27 mouse cellular contexts compared by ENCODE assay signal in genomic region chr8:30730366-30730765, GRCm38 (mm10).
DNase-seq lines count a peak whose midpoint lies in the region; ATAC-seq and TF ChIP-seq lines count a peak whose summit lies in the region.
"Had no signal": no experiment of that assay in that cellular context is flagged by ENCODE, and none has a peak within 500 bp of the region (broad histone marks: within the 10 kb centered on the region; RNA-seq: fewer than 3 reads in every experiment).

No protein-coding gene starts in this region.

- no peak overlapping the region for H3K27ac ChIP-seq in hindbrain, postnatal 0 days
- H3K27ac ChIP-seq in hindbrain, embryonic 14.5 days = no peak overlapping the region
- H3K27ac ChIP-seq: embryonic facial prominence, embryonic 13.5 days; forebrain, embryonic 13.5 days; gastrocnemius, adult 2 months; heart, embryonic 15.5 days; hindbrain, embryonic 15.5 days; liver, embryonic 13.5 days; midbrain, embryonic 12.5 days; neural tube, embryonic 15.5 days had no signal

- no peak overlapping the region for H3K4me3 ChIP-seq in hindbrain, postnatal 0 days (ENCODE audit: low read length)
- H3K4me3 ChIP-seq in hindbrain, embryonic 14.5 days (replicated peaks; ENCODE audit: low read length) = no peak overlapping the region
- H3K4me3 ChIP-seq: embryonic facial prominence, embryonic 13.5 days; erythroblast, embryonic 14.5 days; forebrain, embryonic 13.5 days; gastrocnemius, adult 2 months; heart, embryonic 15.5 days; hindbrain, embryonic 15.5 days; liver, embryonic 13.5 days; midbrain, embryonic 12.5 days; neural tube, embryonic 15.5 days had no signal

- no peaks in the 10 kb centered on the region for H3K9me3 ChIP-seq in hindbrain, postnatal 0 days (ENCODE audit: low read length)
- H3K9me3 ChIP-seq in hindbrain, embryonic 14.5 days (ENCODE audit: control insufficient read depth, low read length) = no peaks in the 10 kb centered on the region
- H3K9me3 ChIP-seq: embryonic facial prominence, embryonic 13.5 days; forebrain, embryonic 13.5 days; heart, embryonic 15.5 days; hindbrain, embryonic 15.5 days; liver, embryonic 13.5 days; midbrain, embryonic 12.5 days; neural tube, embryonic 15.5 days had no signal

- H3K9ac ChIP-seq in hindbrain, postnatal 0 days (replicated peaks; ENCODE audit: low read length) = no peak overlapping the region
- H3K9ac ChIP-seq in hindbrain, embryonic 14.5 days = no peak overlapping the region
- H3K9ac ChIP-seq: embryonic facial prominence, embryonic 13.5 days; forebrain, embryonic 13.5 days; heart, embryonic 15.5 days; hindbrain, embryonic 15.5 days; liver, embryonic 13.5 days; midbrain, embryonic 12.5 days; neural tube, embryonic 15.5 days had no signal

- DNase-seq in cerebellum, adult 11 months = no peak
- peak; percentile 24 for DNase-seq in hindbrain, postnatal 0 days (ENCODE audit: low spot score)
- DNase-seq in hindbrain, embryonic 14.5 days (ENCODE audit: low spot score) = no peak
- DNase-seq in layer of hippocampus, adult 18-20 months (ENCODE audit: low spot score in 2 of 2) = peak; percentile 61 to 90
- DNase-seq in layer of hippocampus, postnatal 36 days = peak; percentile 15 to 36
- no peak for DNase-seq in spleen, adult 18-20 months
- DNase-seq: adrenal gland, postnatal 14 days; cerebellum, adult 11-12 months; cerebellum, postnatal 14 days; gastrocnemius, adult 2 months; heart, postnatal 36 days; kidney, adult 9 months; kidney, postnatal 14 days; liver, embryonic 13.5 days; lung, adult 2 months; right cerebral cortex, postnatal 25 days; thymus, adult 18-20 months; thymus, postnatal 36 days had no signal

- TF ChIP-seq CTCF in hindbrain, postnatal 0 days (IDR thresholded peaks at IDR 0.05; ENCODE audit: low read depth) = no peak

- H3K27me3 ChIP-seq in hindbrain, postnatal 0 days (ENCODE audit: insufficient read depth, low read length) = no peaks in the 10 kb centered on the region
- H3K27me3 ChIP-seq in hindbrain, embryonic 14.5 days (ENCODE audit: control insufficient read depth, insufficient read depth, low read length) = no peaks in the 10 kb centered on the region
- H3K27me3 ChIP-seq: embryonic facial prominence, embryonic 13.5 days; forebrain, embryonic 13.5 days; heart, embryonic 15.5 days; hindbrain, embryonic 15.5 days; liver, embryonic 13.5 days; midbrain, embryonic 12.5 days; neural tube, embryonic 15.5 days had no signal

- H3K4me2 ChIP-seq in hindbrain, postnatal 0 days (ENCODE audit: low read depth, low read length) = no peak overlapping the region
- no peak overlapping the region for H3K4me2 ChIP-seq in hindbrain, embryonic 14.5 days (replicated peaks)
- H3K4me2 ChIP-seq: embryonic facial prominence, embryonic 13.5 days; forebrain, embryonic 13.5 days; heart, embryonic 15.5 days; hindbrain, embryonic 15.5 days; liver, embryonic 13.5 days; midbrain, embryonic 12.5 days; neural tube, embryonic 15.5 days had no signal

- H3K4me1 ChIP-seq in hindbrain, postnatal 0 days (ENCODE audit: insufficient read depth, low read length) = no peaks in the 10 kb centered on the region
- peaks cover 4% of the 10 kb centered on the region; the same call in 1 of the 2 replicates for H3K4me1 ChIP-seq in hindbrain, embryonic 14.5 days (replicated peaks; ENCODE audit: control insufficient read depth, insufficient read depth, low read length)
- H3K4me1 ChIP-seq: embryonic facial prominence, embryonic 13.5 days; heart, embryonic 15.5 days; liver, embryonic 13.5 days had no signal

- ATAC-seq in cerebellum, adult (ENCODE audit: insufficient number of reproducible peaks, low FRiP score, low TSS enrichment) = 0 out of 2 replicates have a peak, but pooled peaks have one; percentile 6
- ATAC-seq in hindbrain, postnatal 0 days = no peak
- ATAC-seq in hindbrain, embryonic 14.5 days (ENCODE audit: low FRiP score) = no peak
- ATAC-seq: forebrain, embryonic 13.5 days; intestine, embryonic 16.5 days had no signal

- H3K36me3 ChIP-seq in hindbrain, postnatal 0 days (ENCODE audit: insufficient read depth, low read length) = no peaks in the 10 kb centered on the region
- no peaks in the 10 kb centered on the region for H3K36me3 ChIP-seq in hindbrain, embryonic 14.5 days (replicated peaks; ENCODE audit: control insufficient read depth, insufficient read depth)
- H3K36me3 ChIP-seq: embryonic facial prominence, embryonic 13.5 days; heart, embryonic 15.5 days; hindbrain, embryonic 15.5 days; liver, embryonic 13.5 days; midbrain, embryonic 12.5 days; neural tube, embryonic 15.5 days had no signal

Comparison
In these comparisons a context has a peak if more than half of its experiments do, and no peak if none do; other contexts are left out.
1. DNase-seq: peak in hindbrain, postnatal 0 days (single experiment), layer of hippocampus, adult 18-20 months (2 of 2) and layer of hippocampus, postnatal 36 days (2 of 2); none in cerebellum, adult 11 months (single experiment), hindbrain, embryonic 14.5 days (single experiment) and spleen, adult 18-20 months (0 of 2).